Mouse (Mus musculus) thymus, adult 18-20 months (tissue): ENCODE results near the gene St6gal1.
A peak's percentile ranks its signal among the peaks of the same experiment; 100 is the strongest.

Experiments used
- DNase-seq, 2 experiments: peaks; one replicate each; pipeline ENCODE4 v3.0.0; 2022; ENCODE audit warnings: mixed read lengths in 2 of 2

St6gal1 gene

DNA sequence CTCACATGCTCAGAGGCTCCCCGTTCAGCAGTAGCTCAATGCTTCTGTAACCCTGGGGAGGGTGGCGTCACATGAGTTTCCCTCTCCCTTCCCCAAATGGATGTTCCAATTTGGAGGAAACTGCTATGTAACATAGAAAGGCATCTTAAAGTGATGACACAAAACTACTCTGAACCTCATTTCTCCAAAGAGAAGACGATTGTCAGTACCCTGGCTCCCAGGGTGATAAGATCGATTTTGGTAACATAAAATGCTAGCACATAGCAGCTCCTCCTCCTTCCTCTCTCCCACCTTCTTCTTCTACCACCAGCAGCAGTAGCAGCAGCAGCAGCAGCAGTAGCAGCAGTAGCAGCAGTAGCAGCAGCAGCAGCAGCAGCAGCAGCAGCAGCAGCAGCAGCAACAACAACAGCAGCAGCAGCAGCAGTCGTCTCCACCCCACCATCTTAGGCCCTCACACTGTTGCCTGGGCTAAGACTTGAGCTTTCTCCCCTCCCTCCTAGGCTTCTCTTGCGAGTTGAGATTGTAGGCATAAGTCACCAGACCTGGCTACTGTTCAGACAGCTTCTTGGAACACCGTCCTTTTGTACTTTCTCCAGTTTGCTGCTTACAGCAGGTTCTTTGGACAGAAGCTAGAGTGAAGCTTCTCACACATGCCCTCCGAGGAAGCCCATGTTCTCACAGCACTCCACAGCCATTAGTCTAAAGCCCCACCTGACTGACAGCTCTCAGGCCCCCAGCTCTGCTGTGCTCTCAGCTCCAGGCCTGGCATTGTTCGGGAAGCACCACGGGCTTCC is 81.5 kb downstream of the St6gal1 start:
- no peak for DNase-seq

DNA sequence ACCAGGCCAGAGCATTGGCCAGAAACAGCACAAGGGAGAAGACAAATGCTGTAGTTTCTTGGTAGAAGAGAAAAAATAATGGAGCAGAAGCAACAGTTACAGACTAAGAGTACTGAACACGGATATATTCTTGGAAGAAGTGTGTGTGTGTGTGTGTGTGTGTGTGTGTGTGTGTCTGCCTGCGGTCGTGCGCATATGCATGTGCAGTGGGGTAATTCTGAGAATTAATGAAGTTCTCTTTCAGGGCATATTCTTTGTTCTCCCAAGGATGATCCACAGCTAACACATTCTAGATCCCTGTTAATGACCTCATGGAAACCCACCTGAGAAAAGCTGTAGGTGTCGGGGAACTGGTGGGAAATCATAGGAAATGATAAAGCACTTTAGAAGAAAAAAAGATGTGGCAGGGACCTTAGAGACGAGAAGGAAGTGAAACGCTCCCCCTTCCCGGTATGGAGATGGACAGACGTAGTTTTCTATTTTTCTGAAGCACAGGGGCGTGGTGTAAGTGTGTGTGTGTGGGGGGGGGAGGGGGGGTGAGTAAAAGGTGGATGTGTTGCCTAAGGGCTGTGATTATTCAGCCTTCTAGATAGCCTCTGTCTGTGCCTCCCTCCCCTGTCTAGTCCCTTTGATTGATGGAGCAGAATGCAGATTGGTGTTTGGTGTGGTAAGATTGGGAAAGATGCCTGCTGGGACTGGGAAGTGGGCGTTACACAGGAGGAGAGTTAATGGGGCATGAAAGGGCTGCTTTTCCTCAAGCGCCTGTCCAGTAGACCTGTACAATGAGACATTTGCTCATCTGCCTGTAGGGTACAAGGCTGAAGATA is 82.8 kb downstream of the St6gal1 start:
- no peak for DNase-seq

DNA sequence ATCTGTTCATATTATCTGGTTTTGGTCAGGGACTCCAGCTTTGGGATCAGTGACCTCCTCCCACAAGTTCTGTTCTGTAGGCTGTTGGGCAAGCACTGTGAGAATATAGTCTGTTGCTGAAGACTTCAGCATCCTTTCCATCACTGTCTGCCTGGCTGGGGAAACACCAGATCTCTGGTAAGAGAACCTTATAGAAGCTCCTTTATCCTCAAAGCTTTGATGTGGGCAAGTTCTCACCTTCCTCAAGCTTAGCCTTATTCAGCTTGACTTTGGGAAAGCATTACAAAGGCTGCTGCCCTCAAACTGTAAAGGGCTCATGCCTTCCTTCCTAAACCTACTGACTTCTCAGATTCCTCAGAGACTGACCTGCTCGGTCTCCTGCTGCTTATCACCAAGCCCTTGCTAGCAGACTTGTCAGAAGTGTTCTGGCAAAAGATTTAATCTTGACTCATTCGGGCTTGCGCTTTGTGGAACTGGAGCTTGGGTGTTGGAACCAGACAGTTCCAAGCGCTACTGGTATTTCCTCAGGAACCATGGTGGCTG is 83.5 kb downstream of the St6gal1 start:
- DNase-seq, result no peak

DNA sequence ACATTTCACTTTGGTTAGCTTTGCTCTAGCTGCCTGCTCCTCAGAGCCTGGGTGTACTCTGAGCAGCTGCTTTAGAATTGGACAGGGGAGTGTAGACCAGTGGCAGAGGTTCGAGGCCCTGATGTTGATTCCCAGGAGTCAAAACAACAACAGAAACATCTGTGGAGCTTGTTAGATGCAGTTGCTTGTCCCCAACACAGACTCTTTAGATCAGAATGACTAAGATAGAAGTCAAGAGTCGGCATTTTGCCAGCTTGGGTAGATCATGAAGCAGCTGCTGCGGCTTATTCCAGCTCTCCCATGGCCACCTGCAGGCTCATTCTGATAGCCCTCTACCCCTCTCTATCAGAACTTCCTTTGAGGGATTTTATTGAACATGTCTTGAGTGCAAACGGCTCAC is 84.5 kb downstream of the St6gal1 start:
- no peak for DNase-seq

DNA sequence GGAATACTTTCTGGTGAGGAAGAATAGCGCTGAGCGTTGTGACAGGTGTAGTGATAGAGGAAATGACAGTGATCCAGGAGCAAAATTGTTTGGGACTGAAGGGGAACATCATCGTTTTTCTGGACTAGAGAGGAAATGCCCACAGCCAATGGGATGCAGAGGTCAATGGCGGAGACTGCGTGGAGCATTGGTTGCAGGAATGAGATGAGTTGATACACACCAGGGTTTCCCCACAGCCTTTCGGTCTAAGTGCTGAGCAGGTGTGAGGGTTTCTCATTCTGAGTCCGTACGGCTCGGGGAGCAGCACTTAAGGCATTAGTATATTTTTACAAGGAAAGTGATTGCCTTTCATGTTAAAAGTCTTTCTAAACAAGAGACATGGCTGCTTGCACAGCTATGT is 88.1 kb downstream of the St6gal1 start:
- DNase-seq, result no peak

DNA sequence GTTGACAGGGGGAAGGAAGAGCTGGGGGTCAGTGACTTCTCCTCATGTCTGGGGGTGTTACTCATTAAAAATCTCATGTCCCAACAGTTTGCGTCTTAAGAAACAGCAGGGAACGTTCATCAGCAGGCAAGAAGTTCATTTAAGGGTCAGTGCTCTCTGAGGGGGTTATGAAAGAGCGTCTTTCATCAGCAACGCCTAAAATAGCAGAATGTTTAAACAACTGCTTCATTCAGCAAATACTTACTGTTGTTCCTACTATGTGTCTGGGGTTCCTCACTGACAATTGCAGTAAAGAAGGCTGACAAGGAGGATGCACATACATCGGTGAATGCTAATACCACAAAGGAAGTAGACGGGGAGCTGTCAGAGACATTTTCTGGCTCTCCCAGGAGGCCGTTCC is 90.2 kb downstream of the St6gal1 start:
- DNase-seq, result no peak

DNA sequence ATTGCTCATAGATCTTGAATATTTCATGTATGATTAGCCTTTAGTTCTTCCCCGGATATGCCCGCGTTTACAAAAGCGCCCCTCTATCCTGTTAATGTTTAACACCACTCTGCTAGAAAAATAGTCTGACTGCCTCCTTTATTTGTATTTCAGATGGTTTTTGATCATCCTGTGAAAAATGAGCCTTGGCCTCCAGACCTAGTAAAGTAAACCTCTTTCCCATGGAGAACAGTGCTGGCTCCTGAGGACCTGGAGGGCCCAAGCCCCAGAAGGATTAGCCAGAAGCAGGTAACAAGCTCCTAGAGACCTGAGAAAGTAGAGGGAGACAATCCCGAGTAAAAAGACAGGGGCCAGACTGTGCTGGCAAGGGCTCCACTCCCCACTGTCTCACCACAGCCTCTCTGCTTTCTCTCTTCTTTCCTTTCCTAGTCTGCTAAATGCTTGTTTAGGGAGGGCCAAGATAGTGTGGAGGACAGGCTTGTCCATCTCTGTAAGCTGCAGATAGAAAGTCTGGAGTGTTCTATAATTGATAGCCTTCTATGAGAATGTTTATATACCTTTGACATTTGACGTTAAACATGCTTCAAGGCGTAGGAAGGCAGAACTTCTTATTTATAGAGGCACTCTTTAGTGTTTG is 93.0 kb downstream of the St6gal1 start:
- DNase-seq, result no peak

DNA sequence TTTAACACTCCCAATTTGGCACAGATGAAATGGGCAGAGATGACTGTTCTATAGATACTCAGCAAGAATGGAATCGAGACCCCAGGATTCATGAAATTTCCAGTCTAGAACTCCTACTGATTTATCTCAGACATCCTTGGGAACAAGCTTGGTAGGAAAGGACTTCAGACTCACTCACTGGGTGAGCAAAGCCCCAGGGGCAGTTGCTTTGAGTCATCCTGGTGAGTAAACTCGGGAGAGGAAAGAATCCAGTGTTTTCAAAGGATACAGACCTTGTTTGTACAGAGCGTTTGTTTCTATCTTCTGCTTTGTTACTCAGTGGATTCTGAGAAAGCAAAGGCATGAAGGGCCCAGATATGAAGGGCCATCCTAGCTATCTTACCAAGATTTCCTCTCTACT is 95.5 kb downstream of the St6gal1 start:
- DNase-seq, result no peak

DNA sequence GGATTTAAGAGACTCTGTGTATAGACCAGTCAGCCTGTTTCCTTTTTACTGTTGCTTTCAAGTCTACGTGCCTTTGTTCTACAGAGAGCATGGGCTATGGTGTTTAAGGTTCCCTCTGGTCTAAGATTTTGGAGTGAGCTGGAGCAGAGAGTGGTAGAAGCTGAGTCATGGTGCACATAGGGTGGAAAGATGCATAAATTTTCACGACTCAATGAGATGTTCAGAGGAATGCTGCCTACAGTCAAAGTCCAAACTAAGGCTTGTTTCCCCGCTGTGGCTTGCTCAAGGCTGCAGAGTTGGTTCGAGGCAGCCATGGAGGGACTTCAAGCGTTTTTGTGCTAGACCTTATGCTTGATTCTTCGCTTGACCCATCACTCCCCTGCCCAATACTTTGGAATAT is 96.0 kb downstream of the St6gal1 start:
- DNase-seq, result no peak

DNA sequence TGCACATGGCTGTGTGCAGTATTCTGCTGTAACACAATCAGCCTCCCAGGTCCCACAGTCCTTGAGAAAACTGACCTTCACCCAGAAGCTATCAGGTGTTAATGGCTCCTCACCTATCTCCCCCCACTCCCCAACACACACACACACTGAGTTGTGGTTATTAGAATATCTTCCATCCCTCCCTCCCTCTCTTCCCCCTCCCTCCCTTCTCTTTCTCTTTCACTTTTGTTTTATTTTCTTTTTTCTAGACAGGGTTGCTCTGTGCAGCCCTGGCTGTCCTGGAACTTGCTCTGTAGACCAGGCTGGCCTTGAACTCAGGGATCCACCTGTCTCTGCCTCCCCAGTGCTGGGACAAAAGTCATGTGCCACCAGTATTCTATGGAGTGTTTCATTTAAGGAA is 97.9 kb downstream of the St6gal1 start:
- no peak for DNase-seq

DNA sequence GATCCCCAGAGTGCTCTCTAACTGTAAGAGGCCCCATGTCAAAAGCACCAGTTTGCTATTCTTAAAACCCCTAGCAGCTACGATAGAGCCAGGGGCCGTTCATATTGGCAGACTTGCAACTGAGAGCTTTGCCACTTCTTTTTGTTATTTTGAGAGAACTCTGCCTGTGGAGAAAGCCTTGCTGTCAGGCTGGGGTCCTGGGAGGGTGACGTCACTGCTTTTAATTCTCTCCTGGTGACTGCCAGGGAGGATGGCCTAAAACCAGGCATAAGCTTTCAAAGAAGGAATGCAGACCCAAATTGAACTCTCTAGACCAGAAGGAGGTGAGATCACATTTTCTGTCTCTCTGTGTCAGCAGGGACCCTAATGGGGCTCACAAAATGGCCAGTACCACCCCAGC is 99.4 kb downstream of the St6gal1 start:
- DNase-seq, result no peak

DNA sequence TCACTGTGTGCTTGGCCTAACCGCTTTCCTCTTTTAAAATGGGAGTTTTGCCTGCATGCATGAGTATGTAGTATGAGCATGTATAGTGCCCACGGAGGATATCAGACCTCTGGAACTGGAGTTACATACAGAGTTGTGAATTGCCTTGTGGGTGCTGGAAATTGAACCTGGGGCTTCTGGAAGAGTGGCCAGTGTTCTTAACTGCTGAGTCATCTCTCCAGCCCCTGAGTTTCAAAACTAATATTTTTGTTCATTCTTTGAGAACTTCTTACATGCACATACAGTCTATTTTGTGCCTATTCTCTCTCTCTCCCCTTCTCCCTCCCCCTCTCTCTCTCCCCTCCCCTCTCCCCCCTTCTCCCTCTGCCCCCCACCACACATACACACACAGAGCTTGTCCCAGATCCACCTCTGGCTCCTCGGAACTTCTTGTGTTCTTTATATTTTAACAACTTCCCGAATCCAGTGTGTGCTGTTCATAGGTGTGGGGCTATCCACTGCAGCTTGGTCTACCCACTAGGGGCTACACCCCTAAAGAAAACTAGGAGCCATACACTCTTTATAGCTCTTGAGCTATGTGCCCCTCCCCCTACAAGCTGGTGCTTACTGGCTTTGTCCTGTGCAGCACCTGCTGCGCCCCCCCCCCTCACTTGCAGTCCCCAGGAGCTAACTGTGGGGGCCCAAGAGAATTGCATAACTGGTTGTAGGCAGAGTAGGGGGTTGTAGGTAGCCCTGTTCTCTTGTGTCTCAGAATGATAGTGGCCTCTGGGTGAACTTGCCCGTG is 100.5 kb downstream of the St6gal1 start:
- DNase-seq, result no peak

DNA sequence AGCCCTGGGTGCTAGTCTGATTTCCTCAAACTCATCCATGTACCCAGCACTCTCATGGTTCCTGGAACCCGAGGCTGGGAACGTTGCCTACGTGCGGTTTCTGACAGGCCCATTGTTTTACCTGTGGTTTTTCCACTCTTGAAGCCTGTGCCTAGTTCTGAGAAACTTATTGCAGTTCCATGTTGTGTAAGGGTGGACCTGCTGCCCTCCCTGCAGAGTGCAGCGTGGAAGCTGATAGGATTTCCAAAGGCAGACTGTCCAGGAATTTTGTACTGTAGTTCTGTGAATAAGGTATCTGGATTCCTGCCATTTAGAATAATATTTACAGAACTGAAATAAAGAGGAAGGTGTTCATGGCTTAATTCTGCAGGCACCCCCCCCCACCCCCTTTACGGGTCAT is 102.1 kb downstream of the St6gal1 start:
- DNase-seq, result no peak

DNA sequence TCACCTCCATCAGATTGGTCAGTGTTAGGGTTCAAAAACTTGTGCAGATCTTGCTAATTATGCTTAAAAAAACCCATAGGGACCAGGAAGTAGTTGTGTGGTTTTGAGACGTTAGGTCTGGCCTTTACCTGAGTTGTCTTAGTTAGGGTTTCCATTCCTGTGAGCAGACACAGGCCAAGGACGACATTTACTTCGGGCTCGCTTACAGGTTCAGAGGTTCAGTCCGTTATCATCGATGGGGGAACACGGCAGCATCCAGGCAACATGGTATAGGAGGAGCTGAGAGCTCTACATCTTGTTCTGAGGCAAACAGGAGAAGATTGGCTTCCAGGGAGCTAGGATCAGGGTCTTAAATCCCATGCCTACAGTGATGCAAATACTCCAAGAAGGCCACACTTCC is 102.7 kb downstream of the St6gal1 start:
- no peak for DNase-seq

DNA sequence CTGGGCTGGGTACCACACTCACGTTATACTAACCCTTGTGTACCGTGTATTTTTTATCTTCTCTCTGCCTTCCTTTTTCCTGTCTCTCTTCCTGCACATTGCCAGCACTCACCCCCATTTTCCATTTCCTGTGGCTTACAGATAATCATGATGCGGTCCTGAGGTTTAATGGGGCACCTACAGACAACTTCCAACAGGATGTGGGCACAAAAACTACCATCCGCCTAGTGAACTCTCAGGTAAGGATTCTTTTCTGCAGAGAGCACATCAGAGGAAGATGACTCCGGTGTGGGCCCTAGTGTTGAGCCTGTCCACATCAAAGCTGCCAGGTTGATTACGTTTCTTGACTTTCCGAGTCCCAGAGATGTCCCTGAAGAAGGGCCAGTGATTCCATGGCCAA is 103.7 kb downstream of the St6gal1 start:
- peak in 1 of 2 experiments; percentile 30 for DNase-seq

DNA sequence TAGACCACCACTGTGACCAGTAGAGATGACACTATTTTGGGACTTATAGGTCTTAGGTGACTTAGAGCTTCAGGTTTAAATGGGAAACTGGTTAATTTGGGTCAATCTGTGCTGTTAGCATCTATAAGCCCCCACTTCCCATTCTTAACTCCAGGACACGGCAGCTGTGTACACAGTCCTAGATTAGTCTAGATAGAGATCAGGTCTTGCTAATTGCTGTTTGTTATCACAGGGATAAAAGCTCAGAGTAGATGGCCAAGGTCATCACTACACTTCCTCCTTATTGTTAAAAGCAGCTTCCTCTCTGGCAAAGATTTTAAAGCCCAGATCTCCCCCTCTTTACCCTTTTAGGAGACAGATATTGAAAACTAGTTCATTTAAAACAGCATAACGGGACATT is 107.6 kb downstream of the St6gal1 start:
- DNase-seq, result no peak

DNA sequence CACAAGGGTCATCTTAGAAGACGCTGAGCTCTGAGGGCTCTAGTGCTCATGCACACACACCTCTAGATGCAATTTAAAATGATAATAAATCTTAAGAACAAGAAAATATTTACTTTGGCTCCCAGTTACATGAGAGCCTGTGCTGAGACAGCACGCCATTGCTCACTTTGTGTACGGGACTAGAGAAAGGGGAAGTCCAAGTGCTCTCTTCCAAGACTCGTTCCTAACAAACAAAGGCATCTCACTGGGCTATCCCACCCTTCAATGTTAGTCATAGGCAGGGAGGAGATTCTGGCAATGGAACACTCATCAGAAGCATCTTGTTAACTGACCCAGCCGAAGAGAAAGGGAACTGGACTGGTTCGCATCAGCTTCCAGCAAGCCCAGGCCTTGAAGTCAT is 108.1 kb downstream of the St6gal1 start:
- no peak for DNase-seq

DNA sequence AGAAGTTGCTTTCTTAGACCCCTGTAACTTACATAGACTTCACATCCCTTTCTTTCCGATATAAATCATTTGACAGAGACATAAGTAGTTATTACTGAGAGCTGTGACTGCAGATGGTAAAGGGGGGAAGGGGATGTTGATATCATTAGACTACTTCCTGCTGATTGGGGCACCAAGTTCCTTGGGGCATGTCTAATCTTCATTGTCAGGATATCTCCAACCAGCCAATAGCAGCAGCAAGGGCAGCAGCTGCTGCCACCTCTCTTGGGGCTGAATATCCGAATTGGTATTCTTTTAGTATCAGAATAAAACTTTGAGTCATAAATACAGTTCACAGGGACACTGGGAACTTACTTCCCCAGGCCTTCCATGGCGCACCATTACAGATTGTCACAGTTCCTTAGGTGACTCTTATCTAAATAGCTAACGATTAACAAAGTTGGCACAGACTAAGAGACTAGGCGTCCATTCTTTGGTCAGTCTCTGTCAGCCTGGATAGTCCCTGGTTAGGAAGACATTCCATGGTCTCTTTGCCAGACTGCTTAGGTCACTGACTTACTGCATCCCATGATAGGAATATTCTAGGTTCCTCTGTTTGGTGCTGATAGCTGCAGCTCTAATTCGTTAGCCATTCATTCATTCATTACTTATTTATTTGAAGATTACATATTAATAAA is 109.5 kb downstream of the St6gal1 start:
- no peak for DNase-seq

DNA sequence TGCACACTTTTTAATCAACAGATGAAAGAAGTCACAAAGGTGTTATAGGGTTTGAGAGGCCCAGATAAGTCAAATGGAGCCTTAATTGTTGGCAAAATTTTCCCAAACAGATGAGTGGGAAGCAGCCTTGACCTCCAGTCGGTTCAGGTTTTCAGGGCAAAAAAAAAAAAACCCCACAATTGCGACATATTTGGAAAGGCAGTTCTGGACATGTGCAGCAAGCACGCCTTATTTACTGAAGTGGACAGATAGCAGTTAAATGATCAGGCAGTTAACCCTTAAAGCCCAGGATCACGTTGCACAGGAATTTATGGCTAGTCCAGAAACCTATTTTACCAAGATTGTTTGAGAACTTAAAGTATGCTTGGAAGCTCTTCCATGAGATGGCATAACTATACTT is 112.8 kb downstream of the St6gal1 start:
- DNase-seq, result no peak

DNA sequence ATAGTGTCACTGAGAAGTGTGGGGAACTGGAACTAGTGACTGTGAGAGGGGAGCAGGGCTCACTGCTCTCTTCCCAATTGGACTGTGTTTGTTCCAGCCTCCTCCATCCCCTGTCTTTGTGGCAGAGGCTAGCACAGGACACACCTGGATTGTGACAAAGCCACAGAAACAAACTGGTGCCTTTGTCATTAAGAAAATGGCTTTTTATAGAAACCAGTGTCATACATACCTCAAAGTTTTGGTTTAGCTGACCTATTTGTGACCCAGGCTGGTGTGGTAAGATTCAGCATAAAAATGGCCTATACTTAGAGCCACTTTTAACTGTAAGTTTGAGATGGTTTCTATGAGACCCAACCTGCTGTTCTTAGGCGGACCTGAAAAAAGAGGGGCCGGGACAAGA is 116.7 kb downstream of the St6gal1 start:
- no peak for DNase-seq

DNA sequence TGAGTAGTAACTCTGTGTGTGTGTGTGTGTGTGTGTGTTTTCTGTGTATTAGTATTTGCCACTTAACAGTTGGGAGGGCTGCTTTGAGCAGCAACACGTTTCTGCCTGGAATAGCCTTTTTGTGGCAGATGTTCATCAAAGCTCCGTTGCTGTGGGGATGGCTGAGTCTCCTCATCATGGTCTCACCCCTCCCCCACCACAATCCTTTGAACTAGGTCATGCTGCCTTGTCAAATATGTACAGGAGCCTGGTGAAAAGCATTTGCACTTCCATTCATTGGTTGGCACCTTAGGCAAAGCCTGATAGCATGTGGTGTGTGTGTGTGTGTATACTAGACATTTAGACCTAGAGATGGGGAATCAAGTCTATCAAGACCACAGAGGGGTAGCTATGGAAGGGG is 126.3 kb downstream of the St6gal1 start:
- peak; percentile 51 to 77 for DNase-seq

DNA sequence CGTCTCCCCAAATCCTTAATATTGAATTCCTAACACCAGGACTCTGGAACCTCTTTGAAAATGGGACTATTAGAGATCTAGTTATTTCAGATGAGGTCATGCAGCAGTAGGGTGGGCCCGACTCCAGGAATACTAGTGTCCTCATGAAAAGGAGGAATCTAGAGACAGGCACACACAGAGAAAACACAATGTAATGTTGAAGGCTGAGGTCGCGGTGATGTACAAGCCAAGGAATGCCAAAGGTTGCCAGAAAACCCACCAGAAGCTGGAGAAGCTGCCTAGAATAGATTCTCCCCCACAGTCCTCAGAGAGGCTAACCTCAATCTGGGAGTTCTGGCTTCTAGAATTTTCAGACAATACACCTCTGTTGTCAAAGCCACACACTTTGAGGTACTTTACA is 136.5 kb downstream of the St6gal1 start:
- no peak for DNase-seq
